Mouse (Mus musculus) naive thymus-derived CD4-positive, alpha-beta T cell, adult 2 months (primary cell): ENCODE results near the gene Jmjd6.
A peak's percentile ranks its signal among the peaks of the same experiment; 100 is the strongest.
"Not testable (repeated sequence)": the region's sequence is repeated elsewhere in the genome, so short reads cannot be mapped to it uniquely, and the experiment has no call there.

ENCODE experiments used
- DNase-seq: peaks from one replicate; pipeline ENCODE4 v3.0.0-alpha.2; 2011; ENCODE audit warnings: low read depth

Gene Jmjd6

GRCm38 (mm10) chr11:116851576-116852290, 8.5 kb upstream of the Jmjd6 start:
- no peak for DNase-seq

- peak; percentile 45 for DNase-seq
Observed at GRCm38 (mm10) chr11:116850833-116851477, 7.7 kb upstream of the Jmjd6 start.

DNA sequence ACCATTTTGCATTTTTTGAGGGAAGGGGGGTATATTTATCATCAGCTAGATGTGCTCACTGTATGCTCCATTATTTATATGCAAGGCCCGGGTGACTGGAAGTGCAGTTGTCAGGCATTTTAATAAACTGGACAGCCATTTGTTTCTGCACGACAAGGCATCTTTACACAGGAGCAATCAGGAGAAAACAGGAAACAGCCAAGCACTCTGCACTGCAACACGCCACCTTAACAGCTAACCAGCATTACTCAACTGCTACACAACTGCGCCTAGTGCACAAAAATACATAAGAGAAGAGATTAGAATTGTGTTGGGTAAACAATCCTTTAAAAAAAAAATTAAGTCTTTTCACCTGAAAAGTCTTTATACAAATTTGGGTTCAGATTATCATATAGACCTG, 6.8 kb upstream of the Jmjd6 start:
- no peak for DNase-seq

GRCm38 (mm10) chr11:116849587-116849986, 6.3 kb upstream of the Jmjd6 start:
- no peak for DNase-seq

- not testable (repeated sequence) for DNase-seq
Observed at GRCm38 (mm10) chr11:116848877-116849178, 5.6 kb upstream of the Jmjd6 start.

DNA sequence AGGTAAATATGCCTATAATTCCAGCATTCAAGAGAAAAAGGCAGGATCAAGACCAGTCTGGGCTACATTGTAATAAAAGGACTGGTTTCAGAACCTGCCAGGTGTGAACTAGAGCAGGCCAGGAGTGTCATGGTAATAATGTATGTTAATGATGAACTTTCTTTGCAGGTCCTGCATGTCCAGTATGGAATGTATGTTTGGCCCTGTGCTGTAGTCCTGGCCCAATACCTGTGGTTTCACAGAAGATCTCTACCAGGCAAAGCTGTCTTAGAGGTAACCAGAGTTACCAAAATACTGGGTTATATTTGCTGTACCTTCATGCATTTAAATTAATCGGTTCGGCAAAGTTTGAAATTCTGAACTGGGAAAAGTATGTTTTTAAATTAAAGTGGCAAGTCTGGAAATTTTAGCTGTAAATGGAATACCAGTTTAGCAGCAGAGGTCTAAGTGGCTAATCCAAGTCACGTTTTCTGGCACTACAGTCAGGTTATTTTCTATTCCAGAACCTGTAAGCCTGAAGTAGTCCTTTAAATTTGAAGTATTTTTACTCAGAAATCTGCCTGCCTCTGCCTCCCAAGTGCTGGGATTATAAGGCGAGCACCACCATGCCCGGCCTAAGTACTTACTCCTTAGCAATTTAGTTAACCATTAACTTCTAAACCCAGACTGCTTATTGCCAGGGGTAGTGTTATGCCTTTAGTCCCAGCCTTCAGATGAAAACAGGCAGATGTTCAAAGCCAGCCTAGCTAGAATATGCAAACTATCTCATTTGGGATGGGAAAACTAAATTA, 5.0 kb upstream of the Jmjd6 start:
- DNase-seq: no peak

DNA sequence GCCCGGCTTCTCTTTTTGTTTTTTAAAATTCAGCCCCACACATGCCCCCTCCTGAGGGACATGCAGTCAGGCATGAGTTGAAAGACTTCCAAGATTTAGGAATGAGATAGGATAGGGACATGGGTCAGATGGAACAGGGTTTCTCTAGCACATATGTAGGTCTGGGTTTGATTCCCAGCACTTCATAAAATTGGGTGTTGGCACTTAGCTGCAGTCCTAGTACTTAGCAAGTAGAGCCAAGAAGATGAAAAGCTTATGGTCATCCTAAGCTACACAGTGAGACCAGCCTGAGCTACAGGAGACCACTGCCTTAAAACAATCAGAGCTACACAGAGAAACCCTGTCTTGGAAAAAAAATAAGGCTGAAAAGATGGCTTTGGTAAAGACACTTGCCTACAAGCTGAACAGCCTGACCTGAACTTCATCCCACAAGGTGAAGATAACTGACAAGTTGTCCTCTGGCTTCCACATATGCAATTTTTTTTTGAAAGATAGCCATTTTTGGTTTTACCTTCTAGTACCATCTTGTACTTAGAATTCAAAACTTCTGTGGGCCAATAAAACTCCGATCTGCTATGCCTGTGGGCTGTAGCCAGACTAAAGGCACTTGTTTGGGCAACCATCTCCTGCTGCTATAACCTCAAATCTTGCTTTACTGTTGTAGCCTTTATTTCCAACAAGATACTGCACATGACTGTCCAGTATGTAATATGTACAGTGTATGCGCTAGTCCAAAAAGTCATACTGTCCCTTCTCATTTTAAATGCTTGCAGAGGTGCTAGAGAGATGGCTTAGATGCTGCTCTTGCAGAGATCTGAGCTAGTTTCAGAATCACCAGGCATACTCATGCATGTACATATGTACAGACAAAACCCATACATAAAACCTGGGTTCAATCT, 4.2 kb upstream of the Jmjd6 start:
- no peak for DNase-seq

DNA sequence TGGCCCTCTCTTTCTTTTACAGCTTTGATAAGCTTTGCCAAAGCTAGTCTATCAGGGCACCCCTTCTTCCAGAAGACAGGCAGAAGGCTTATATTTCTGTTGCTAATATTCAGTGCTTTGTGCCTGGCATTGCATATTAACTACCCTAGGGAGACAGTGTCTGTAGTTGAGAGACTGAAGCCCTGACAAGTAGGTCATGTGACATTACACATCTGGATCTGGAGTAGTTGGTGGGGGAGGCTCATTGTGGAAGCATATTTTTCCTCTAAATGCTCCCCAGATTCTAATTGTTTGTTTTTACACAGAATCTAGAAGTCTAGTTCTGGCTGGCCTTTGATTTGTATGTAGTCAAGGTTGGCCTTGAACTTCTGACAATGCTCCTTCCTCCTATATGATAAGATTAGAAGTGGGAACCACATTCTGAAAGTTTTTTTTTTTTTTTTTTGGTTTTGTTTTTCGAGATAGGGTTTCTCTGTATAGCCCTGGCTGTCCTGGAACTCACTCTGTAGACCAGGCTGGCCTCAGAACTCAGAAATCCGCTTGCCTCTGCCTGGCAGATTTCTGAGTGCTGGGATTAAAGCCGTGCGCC, 3.4 kb upstream of the Jmjd6 start:
- no peak for DNase-seq

- DNase-seq: peak; percentile 79
Observed at GRCm38 (mm10) chr11:116842531-116843260, 553 bp downstream of the Jmjd6 start.

GRCm38 (mm10) chr11:116840748-116841147, 2.5 kb downstream of the Jmjd6 start:
- no peak for DNase-seq

- no peak for DNase-seq
Observed at GRCm38 (mm10) chr11:116839601-116840000, 3.6 kb downstream of the Jmjd6 start.

DNA sequence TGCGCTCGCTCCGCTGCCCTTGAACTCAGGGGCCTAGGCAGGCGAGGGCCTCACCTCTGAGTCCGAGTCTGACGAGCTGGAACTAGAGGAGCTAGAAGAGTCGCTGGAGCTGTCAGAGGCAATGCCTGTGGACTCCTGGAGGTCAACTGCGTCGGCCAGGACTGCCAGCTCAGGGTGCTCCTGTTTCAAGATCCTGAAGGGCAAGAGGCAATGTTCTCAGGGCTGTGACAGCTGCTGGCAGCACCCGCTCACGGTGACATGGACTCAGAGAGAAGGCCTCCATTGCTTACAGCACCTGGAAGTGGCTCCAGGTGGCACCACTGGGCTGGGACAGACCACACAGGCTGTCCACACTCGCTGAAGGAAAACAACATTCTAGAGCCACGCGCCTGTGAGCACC, 4.3 kb downstream of the Jmjd6 start:
- DNase-seq: no peak

DNA sequence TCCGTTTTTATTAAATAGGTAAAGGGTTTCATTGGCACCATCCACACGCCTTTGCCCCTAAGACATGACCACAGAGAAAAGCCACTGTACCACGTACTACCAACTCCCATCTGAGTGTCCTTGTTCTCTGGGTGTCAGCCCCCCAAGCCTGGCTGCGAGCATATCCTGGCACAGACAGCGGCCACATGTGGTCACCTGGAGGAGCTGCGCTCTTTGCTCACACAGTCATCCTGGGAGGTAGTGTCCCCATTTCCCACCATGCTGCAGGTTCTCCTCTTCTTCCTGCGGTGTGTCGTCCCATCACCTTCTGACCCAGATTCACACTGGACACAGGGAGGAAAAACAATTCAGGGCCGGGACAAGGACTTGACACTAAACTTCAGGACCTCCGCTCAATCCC, 5.8 kb downstream of the Jmjd6 start:
- DNase-seq: no peak

DNA sequence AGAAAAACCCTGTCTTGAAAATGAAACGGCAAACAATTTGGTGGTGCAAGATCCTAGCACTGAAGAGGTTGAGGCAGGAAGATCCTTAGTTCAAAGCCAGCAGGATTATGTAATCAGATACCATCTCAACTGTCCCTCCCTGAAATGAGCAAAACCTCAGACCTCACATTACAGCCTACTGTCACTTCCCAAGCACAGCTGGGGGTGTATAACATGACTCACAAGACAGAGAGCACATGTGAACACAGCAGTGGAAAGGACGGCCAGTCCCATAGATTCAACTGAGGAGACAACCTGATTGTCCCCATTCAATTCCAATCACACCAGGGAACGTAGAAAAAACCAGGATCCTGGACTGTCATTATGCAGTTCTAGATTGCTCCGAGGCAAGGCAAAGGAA, 7.0 kb downstream of the Jmjd6 start:
- DNase-seq: no peak

DNA sequence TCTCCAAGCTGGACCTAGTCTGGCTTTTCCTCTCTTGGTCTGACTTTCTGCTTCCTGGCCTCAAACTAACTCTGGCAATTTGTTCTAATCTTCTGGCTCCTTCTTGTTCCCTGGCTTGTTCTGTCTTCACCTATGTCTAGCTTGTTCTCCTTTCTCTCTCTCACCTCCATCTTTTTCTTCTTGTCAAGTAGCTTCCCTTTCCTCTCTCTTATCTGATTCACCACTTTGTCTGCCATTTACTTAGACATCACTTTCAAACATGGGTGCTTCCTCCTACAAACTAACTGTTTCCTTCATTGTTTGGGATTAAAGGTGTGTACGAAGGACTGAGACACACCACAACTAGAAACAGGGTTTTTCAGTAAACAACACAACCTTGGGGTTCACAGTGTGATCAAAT, 8.3 kb downstream of the Jmjd6 start:
- DNase-seq: no peak

GRCm38 (mm10) chr11:116832172-116832685, 11.0 kb downstream of the Jmjd6 start:
- DNase-seq: no peak

DNA sequence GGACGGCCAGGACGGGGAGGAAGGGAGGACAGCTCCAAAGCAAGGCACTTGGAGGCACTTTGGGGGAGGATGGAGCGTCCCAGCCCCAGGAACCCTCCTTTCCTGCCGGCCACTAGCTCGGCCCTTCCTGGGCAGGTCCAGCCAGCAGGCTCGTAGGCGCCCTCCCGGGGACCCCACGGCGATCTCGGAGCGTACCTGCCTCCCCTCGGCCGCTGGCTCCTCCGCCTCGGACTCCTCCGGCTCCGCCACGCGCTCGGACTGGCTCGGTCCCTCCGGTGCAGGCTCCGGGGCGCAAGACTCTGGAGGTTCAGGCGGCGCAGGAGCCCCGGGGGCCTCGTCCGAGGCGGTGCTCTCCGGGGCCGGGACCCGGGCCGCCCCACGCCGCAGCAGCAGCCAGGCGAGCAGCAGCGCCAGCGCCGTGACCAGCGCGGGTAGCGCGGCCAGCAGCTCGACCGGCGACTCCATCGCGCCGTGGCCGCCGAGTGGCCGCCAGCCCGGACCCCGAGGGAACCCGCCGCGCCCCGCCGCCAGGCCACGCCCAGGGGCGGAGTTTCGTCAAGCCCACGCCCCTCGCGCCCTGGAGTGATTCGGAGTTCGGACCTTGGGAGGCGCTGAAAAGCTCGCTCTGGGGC, 15.6 kb downstream of the Jmjd6 start, which contains the start of gene Mxra7:
Gene Mxra7 (minus strand): TSS at position 513 of the 632 bp plus-strand sequence.
- peak; percentile 47 for DNase-seq

GRCm38 (mm10) chr11:116826550-116827504, 16.4 kb downstream of the Jmjd6 start:
- no peak for DNase-seq

- DNase-seq: no peak
Observed at GRCm38 (mm10) chr11:116825230-116825629, 18.0 kb downstream of the Jmjd6 start.
